Mouse (Mus musculus) midbrain, postnatal 0 days (tissue): ENCODE data around the gene Abcc8. TPM values are rescaled to one million over a fixed set of nuclear protein-coding genes. Genes with fewer than 3 reads are reported as not detected.
A peak's percentile ranks its signal among the peaks of the same experiment; 100 is the strongest.

Experiments
- ATAC-seq: fragments of 200-750 bp; cut with Nextera tagmentation; 2 replicates; pipeline ENCODE4 v1.8.0; 2017; ENCODE audit warnings: moderate number of reproducible peaks, mild to moderate bottlenecking, moderate TSS enrichment, moderate library complexity; ENCODE audit not compliant: low FRiP score
- DNase-seq: peaks from one replicate; pipeline ENCODE4 v3.0.0-alpha.2; 2015; ENCODE audit warnings: low spot score
- H3K27ac ChIP-seq: fragments of 300-500 bp; sonication (generic); 2 replicates; pipeline ENCODE4 v1.5.1; 2014; ENCODE audit warnings: low read depth, mild to moderate bottlenecking, low read length, mixed read lengths
- H3K27me3 ChIP-seq: fragments of 300-500 bp; sonication (generic); 2 replicates; pipeline ENCODE4 v1.6.1; 2014; ENCODE audit warnings: low read length, control low read depth, mixed read lengths; ENCODE audit not compliant: insufficient read depth
- H3K36me3 ChIP-seq: fragments of 300-500 bp; sonication (generic); 2 replicates; pipeline ENCODE4 v1.6.1; 2014; ENCODE audit warnings: low read length, control low read depth, mixed read lengths; ENCODE audit not compliant: insufficient read depth
- H3K4me1 ChIP-seq: fragments of 300-500 bp; sonication (generic); 2 replicates; pipeline ENCODE4 v1.6.1; 2014; ENCODE audit warnings: mild to moderate bottlenecking, control low read depth, antibody characterized with exemption, low read length, mixed read lengths; ENCODE audit not compliant: insufficient read depth
- H3K4me2 ChIP-seq: fragments of 300-500 bp; sonication (generic); 2 replicates; pipeline ENCODE4 v1.6.1; 2014; ENCODE audit warnings: low read depth, mild to moderate bottlenecking, low read length, mixed read lengths; ENCODE audit not compliant: poor library complexity, severe bottlenecking
- H3K4me3 ChIP-seq: fragments of 300-500 bp; sonication (generic); 2 replicates; pipeline ENCODE4 v1.5.1; 2014; ENCODE audit warnings: low read depth, mild to moderate bottlenecking, low read length, moderate library complexity
- H3K9ac ChIP-seq: fragments of 300-500 bp; sonication (generic); replicated peaks from 2 replicates; pipeline ENCODE4 v1.6.1; 2014; ENCODE audit warnings: mild to moderate bottlenecking, low read length, moderate library complexity, mixed read lengths; ENCODE audit not compliant: poor library complexity, severe bottlenecking
- H3K9me3 ChIP-seq: fragments of 300-500 bp; sonication (generic); 2 replicates; pipeline ENCODE4 v1.6.1; 2016; ENCODE audit warnings: low read length, control low read depth
- CTCF ChIP-seq: IDR thresholded peaks from 2 replicates; pipeline ENCODE4 v1.5.1; 2016; ENCODE audit warnings: antibody characterized with exemption, mild to moderate bottlenecking
- WGBS: fragments of 180-500 bp; shearing (Covaris S2); extraction: QIAGEN DNeasy Blood & Tissue Kit; methylation state at CpG from one replicate; pipeline ENCODE4 v1.1.7; 2014; 5-methylcytosine and 5-hydroxymethylcytosine counted together
- polyA plus RNA-seq: library from polyadenylated mRNA; unstranded; fragments of >200 nt; fragmentation: Nextera tagmentation; extraction: Ambion mirVana; gene quantifications from 2 replicates; pipeline ENCODE4 v1.2.1, GENCODE M21; 2015
- total RNA-seq: library from RNA; depleted of rRNA; stranded (reverse); fragments of >200 nt; gene quantifications from 2 replicates; pipeline ENCODE4 v1.2.3, GENCODE M21; 2014

Gene Abcc8
- total and polyA plus RNA-seq, 2 experiments from 2014 or later = 9.6 to 18.7 TPM

- Histone ChIP-seq H3K4me3 (no peak overlapping the region), H3K9me3 (no peaks in the 10 kb centered on the region), H3K9ac (no peak overlapping the region), H3K36me3 (peaks cover 12% of the 10 kb centered on the region; the same call in 1 of the 2 replicates), H3K27me3 (no peaks in the 10 kb centered on the region), H3K4me2 (no peak overlapping the region), H3K4me1 (peaks cover 2% of the 10 kb centered on the region; the same call in 1 of the 2 replicates), H3K27ac (no peak overlapping the region)
- TF ChIP-seq CTCF = no peak
- 95% methylated on average over 11 of the region's 11 CpGs for WGBS
- ATAC-seq (no peak), DNase-seq (no peak)
These were observed 14.0 kb downstream of the Abcc8 start for GRCm38 (mm10) chr7:46165876-46166275.

- no peak for TF ChIP-seq CTCF
- Histone ChIP-seq H3K27ac (no peak overlapping the region), H3K4me1 (peaks cover 2% of the 10 kb centered on the region; the same call in 1 of the 2 replicates), H3K4me2 (no peak overlapping the region), H3K27me3 (no peaks in the 10 kb centered on the region), H3K9me3 (no peaks in the 10 kb centered on the region), H3K9ac (no peak overlapping the region), H3K4me3 (no peak overlapping the region), H3K36me3 (peaks cover 14% of the 10 kb centered on the region; the same call in 1 of the 2 replicates)
- no peak for ATAC-seq
- DNase-seq = no peak
- WGBS = 76% methylated on average over 5 of the region's 5 CpGs
These were observed 17.1 kb downstream of the Abcc8 start for GRCm38 (mm10) chr7:46162731-46163130.

DNA sequence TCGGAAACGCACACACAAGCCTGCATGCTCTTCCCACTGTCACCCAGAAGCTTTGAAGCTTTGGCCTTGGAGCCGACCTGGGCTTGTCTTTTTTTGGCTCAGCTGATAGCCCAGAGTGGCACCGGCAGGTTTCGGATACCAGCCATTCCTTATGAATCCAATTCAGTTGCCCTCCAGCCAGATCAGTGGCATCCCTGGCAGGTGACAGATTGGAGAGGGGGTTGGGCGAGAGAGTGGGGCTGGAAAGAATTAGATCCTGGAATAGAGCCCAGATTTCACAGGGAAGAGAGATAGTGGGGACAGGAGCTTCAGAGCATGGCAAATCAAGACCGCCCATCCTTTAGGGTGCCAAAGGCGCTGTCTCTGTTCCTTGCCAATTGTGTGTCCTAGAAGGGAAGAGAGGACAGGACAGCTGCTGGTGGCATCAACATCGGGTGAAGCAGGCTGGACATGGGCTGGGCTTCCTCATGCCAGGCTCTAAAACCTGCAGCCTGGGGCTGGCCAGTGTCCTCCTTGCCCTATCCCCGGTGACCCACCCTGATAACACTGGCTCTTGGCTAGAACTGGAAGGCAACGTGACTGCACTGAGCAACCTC is 17.6 kb downstream of the Abcc8 start:
- Histone ChIP-seq H3K27me3 (no peaks in the 10 kb centered on the region), H3K9ac (no peak overlapping the region), H3K4me3 (no peak overlapping the region), H3K36me3 (peaks cover 14% of the 10 kb centered on the region; the same call in 1 of the 2 replicates), H3K4me1 (peaks cover 2% of the 10 kb centered on the region; the same call in 1 of the 2 replicates), H3K27ac (no peak overlapping the region), H3K9me3 (no peaks in the 10 kb centered on the region), H3K4me2 (no peak overlapping the region)
- no peak for ATAC-seq
- no peak for TF ChIP-seq CTCF
- WGBS = 63% methylated on average over 11 of the region's 11 CpGs
- DNase-seq = peak; percentile 70

GRCm38 (mm10) chr7:46161615-46162014 is 18.2 kb downstream of the Abcc8 start:
- H3K36me3 ChIP-seq = peaks cover 9% of the 10 kb centered on the region; the same call in 1 of the 2 replicates
- H3K4me2 ChIP-seq = no peak overlapping the region
- ATAC-seq (no peak), DNase-seq (no peak)
- TF ChIP-seq CTCF = no peak
- no peak overlapping the region for H3K9ac ChIP-seq
- 26% methylated on average over 3 of the region's 3 CpGs for WGBS
- H3K4me1 ChIP-seq = peaks cover 2% of the 10 kb centered on the region; the same call in 1 of the 2 replicates
- no peaks in the 10 kb centered on the region for H3K27me3 ChIP-seq
- H3K9me3 ChIP-seq = no peaks in the 10 kb centered on the region
- no peak overlapping the region for H3K27ac ChIP-seq
- H3K4me3 ChIP-seq = no peak overlapping the region

GRCm38 (mm10) chr7:46157746-46158145 is 22.1 kb downstream of the Abcc8 start:
- ATAC-seq (no peak), DNase-seq (no peak)
- TF ChIP-seq CTCF = no peak
- 0 out of 2 replicates have a peak, but pooled peaks cover 2% of the 10 kb centered on the region for H3K36me3 ChIP-seq
- no peak overlapping the region for H3K4me3 ChIP-seq
- no peaks in the 10 kb centered on the region for H3K27me3 ChIP-seq
- H3K4me2 ChIP-seq = no peak overlapping the region
- H3K9me3 ChIP-seq = no peaks in the 10 kb centered on the region
- 55% methylated on average over 7 of the region's 7 CpGs for WGBS
- peaks cover 9% of the 10 kb centered on the region; the same call in 1 of the 2 replicates for H3K4me1 ChIP-seq
- no peak overlapping the region for H3K9ac ChIP-seq
- no peak overlapping the region for H3K27ac ChIP-seq
